Mouse (Mus musculus) G1E (cell line): ENCODE data around the gene Tent5d.

Experiments
- CTCF ChIP-seq: IDR thresholded peaks from 2 replicates; pipeline ENCODE4 v1.5.1; 2012; ENCODE audit warnings: low read depth, low read length, inconsistent platforms, mixed read lengths
- GATA1 ChIP-seq: IDR thresholded peaks from 2 replicates; pipeline ENCODE4 v1.6.1; 2012; ENCODE audit warnings: borderline replicate concordance, low read length, inconsistent platforms, mixed read lengths
- GATA2 ChIP-seq: IDR thresholded peaks from 2 replicates; pipeline ENCODE4 v1.6.1; 2012; ENCODE audit warnings: low read depth, low read length, inconsistent platforms, borderline replicate concordance
- POLR2AphosphoS5 ChIP-seq: IDR thresholded peaks from 2 replicates; pipeline ENCODE4 v1.6.1; 2012; ENCODE audit warnings: low read depth, low read length, inconsistent platforms; ENCODE audit not compliant: insufficient replicate concordance
- TAL1 ChIP-seq: conservative IDR thresholded peaks from 2 replicates; pipeline ENCODE4 v1.6.1; 2012; ENCODE audit warnings: low read depth, low read length, inconsistent platforms, mixed read lengths

DNA sequence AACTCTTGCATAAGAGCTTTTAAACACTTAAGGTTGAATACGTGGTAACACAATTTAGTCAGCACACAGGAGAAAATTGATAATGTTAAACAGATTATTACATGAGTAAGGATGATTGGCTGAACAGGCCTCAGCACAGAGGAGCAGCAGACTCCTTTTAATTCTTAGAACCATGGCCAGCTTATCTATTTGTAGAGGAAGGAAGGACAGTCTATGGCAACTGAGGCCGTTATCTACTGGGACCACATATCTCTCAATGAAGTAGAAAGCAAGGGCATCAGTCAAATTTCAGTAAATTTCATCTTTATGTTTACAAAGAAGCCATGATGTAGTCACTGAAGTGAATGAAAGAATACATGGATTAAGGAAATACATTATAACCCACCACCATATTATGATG, 4.5 kb downstream of the Tent5d start:
- TF ChIP-seq TAL1 (no peak), CTCF (no peak), GATA1 (no peak), POLR2AphosphoS5 (no peak), GATA2 (no peak)
